Mouse (Mus musculus): Measurements from ENCODE around the gene Gsx2. TPM values are rescaled to one million over a fixed set of nuclear protein-coding genes. Genes with fewer than 3 reads are reported as not detected.

Gsx2 gene
- total and polyA plus RNA-seq, 2 experiments = not detected

DNA sequence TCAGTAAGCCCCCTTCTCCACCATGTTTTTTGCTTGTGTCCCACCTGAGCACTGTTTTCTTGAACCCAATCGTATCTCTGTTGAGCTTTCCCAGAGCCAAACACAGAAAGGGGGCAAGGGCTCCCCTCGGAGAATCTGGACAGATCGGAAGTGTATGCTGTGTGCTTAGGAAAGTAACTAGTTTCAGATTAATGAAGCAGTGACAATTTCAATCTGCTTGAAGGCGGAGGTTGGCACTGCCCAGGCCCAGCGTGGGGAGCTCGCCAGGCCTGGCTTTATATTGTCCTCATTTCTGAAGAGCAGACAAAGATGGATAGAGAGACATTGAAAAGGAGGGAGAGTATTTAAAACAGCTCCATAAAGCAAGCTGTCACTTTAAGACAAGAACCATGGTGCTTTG lies 7.0 kb downstream of the Gsx2 start:
- Histone ChIP-seq H3K4me3 (ENCODE audit: insufficient read depth, low read depth, low read length) (no peak overlapping the region), H3K27ac (replicated peaks; ENCODE audit: insufficient read depth, low read depth, low read length) (no peak overlapping the region), H3K36me3 (ENCODE audit: control insufficient read depth, insufficient read depth, low read length) (no peaks in the 10 kb centered on the region), H3K27me3 (ENCODE audit: control insufficient read depth, insufficient read depth, low read length) (peaks cover 25% of the 10 kb centered on the region), H3K79me2 (ENCODE audit: control insufficient read depth, insufficient read depth, low read length) (no peaks in the 10 kb centered on the region), H3K9ac (ENCODE audit: low read depth, low read length) (no peak overlapping the region), H3K4me1 (ENCODE audit: control insufficient read depth, insufficient read depth, low read length) (no peaks in the 10 kb centered on the region)
- TF ChIP-seq POLR2A (IDR thresholded peaks at IDR 0.05; ENCODE audit: extremely low read depth, insufficient read depth, low read length) (no peak), CTCF (IDR thresholded peaks at IDR 0.05; ENCODE audit: low read depth, low read length) (no peak)
- WGBS = 25% methylated on average over 6 of the region's 6 CpGs
- no peak for DNase-seq (ENCODE audit: extremely low read depth, low read depth, low spot score)

DNA sequence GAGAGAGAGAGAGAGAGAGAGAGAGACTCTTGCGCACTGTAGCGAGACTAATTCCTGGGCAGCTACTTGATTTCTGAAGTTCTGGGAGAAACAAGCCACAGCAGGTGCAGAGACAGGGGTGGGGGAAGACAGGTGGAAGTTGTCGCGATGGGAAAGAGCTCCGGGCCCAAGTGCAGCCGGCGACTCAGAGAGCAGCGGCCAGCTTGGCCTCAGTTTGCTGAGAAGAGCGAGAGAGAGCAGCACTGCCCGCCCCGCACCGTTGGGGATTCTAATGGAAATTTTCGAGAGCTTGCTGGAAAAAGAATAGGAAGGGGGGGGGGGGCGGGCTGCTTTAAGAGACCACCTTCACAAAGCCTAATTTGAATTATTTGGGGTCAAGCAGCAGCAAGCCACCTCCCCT lies 7.7 kb downstream of the Gsx2 start:
- no peaks in the 10 kb centered on the region for H3K4me1 ChIP-seq (ENCODE audit: control insufficient read depth, insufficient read depth, low read length)
- H3K27me3 ChIP-seq (ENCODE audit: control insufficient read depth, insufficient read depth, low read length) = peaks cover 25% of the 10 kb centered on the region

DNA sequence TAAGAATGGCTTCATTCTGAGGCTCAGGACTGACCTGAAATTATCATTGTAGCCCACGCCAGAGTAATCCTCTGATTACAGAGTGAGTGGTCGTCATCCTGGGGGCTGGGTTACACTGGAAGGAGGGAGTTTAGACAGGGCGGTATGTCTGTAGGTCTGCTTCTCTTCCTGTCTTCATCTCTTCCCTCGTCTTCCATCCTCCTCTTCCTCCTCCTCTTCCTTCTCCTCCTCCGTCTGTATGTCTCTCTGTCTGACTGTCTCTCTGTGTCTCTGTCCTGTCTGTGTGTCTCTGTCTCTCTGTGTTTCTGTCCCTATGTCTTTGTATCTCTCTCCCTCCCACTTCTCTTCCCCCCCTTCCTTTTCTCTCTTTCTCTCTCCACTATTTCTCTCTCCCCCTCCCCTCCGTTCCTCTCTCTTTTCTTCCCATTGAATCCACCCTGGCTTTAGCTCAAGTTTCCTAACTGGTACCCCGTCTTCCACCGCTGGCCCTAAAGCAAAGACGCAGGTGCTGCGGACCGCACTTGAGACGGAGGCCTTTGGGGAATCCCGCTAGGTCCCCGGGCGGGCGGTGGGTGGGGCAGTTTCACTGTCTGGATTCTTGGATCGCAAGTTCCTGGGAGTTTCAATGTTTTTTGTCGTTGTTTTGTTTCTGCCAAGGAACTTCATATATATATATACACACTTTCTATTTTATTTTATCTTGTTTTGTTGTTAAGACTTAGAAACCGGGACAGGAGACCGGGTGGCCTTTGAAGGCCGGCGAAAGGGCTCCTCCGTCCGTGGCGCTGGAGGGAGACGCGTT lies 8.4 kb downstream of the Gsx2 start:
- Histone ChIP-seq H3K36me3 (ENCODE audit: control insufficient read depth, insufficient read depth, low read length) (no peaks in the 10 kb centered on the region), H3K27ac (replicated peaks; ENCODE audit: insufficient read depth, low read depth, low read length) (no peak overlapping the region), H3K4me3 (ENCODE audit: insufficient read depth, low read depth, low read length) (no peak overlapping the region), H3K79me2 (ENCODE audit: control insufficient read depth, insufficient read depth, low read length) (no peaks in the 10 kb centered on the region), H3K9ac (ENCODE audit: low read depth, low read length) (no peak overlapping the region), H3K27me3 (ENCODE audit: control insufficient read depth, insufficient read depth, low read length) (peaks cover 25% of the 10 kb centered on the region), H3K4me1 (ENCODE audit: control insufficient read depth, insufficient read depth, low read length) (no peaks in the 10 kb centered on the region)
- WGBS = 6% methylated on average over 27 of the region's 27 CpGs
- no peak for DNase-seq (ENCODE audit: extremely low read depth, low read depth, low spot score)
- TF ChIP-seq CTCF (IDR thresholded peaks at IDR 0.05; ENCODE audit: low read depth, low read length) = no peak
- TF ChIP-seq POLR2A (IDR thresholded peaks at IDR 0.05; ENCODE audit: extremely low read depth, insufficient read depth, low read length) = no peak

More for the DNA sequence above, 7.7 kb downstream of the Gsx2 start:
- H3K27ac ChIP-seq (replicated peaks; ENCODE audit: insufficient read depth, low read depth, low read length) = no peak overlapping the region
- TF ChIP-seq CTCF (IDR thresholded peaks at IDR 0.05; ENCODE audit: low read depth, low read length) (no peak), POLR2A (IDR thresholded peaks at IDR 0.05; ENCODE audit: extremely low read depth, insufficient read depth, low read length) (no peak)
- DNase-seq (ENCODE audit: extremely low read depth, low read depth, low spot score) = no peak
- no peaks in the 10 kb centered on the region for H3K36me3 ChIP-seq (ENCODE audit: control insufficient read depth, insufficient read depth, low read length)
- 7% methylated on average over 13 of the region's 14 CpGs for WGBS
- H3K9ac ChIP-seq (ENCODE audit: low read depth, low read length) = no peak overlapping the region
- no peak overlapping the region for H3K4me3 ChIP-seq (ENCODE audit: insufficient read depth, low read depth, low read length)
- H3K79me2 ChIP-seq (ENCODE audit: control insufficient read depth, insufficient read depth, low read length) = no peaks in the 10 kb centered on the region

DNA sequence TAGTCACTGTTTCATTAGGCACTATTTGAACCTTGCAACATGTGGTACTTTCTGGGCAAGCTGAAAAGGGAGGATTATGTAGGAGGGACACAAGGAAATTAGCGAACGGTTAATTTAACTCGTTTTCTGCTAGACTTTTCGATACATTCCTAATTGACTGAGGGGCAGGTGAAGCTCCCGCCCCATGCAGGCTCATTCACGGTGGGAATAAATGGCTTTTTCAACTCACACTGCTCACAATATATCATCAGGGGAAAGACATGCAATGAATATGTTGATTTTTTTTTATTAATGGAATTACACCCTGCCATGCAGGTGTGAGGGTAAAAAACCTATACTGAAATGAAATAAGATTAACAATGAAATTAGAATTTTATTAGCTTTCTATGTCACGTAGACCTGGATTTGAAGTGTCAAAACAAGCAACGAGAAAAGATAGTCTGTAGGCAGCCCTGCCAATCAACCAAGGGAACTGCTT lies 9.0 kb downstream of the Gsx2 start:
- WGBS = 6% methylated on average over 8 of the region's 8 CpGs
- peaks cover 24% of the 10 kb centered on the region for H3K27me3 ChIP-seq (ENCODE audit: control insufficient read depth, insufficient read depth, low read length)

DNA sequence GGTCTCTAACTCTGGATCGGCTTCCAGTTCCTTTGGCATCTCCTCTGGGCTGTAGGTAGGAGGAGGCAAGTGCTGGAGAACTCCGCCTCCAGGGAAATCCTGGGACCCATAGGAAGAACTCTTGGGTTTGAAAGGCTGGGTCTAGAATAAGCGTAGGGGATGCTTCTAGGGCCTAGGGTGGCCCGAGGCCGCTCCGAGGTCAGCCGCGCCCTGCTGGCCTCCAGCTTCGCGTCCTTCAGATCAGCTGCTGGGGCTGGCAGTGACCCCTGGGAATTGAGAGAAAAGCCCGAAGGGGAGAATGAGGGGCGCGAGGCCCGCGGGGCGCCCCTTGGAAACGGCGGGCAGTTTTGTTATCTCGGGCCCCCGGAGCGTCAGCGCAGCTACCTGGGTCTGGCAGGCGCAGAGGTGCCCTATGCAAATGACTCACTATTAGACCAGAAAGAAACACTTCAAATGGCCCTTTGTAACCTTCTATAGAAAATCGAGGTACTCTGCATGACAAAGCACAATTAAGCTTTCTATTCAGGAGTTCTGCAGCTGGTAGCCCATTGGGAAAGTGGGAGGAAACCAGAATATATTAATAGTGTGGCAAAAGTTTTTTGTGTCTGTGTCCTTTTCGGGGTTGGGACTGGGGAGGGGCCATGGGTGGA lies 9.6 kb downstream of the Gsx2 start:
- Histone ChIP-seq H3K4me1 (ENCODE audit: control insufficient read depth, insufficient read depth, low read length) (no peaks in the 10 kb centered on the region), H3K36me3 (ENCODE audit: control insufficient read depth, insufficient read depth, low read length) (no peaks in the 10 kb centered on the region), H3K79me2 (ENCODE audit: control insufficient read depth, insufficient read depth, low read length) (no peaks in the 10 kb centered on the region), H3K27me3 (ENCODE audit: control insufficient read depth, insufficient read depth, low read length) (peaks cover 22% of the 10 kb centered on the region), H3K27ac (replicated peaks; ENCODE audit: insufficient read depth, low read depth, low read length) (no peak overlapping the region), H3K9ac (ENCODE audit: low read depth, low read length) (no peak overlapping the region), H3K4me3 (ENCODE audit: insufficient read depth, low read depth, low read length) (no peak overlapping the region)
- TF ChIP-seq CTCF (IDR thresholded peaks at IDR 0.05; ENCODE audit: low read depth, low read length) (no peak), POLR2A (IDR thresholded peaks at IDR 0.05; ENCODE audit: extremely low read depth, insufficient read depth, low read length) (no peak)
- no peak for DNase-seq (ENCODE audit: extremely low read depth, low read depth, low spot score)
- WGBS = 9% methylated on average over 25 of the region's 25 CpGs

More for the DNA sequence above, 9.0 kb downstream of the Gsx2 start:
- Histone ChIP-seq H3K4me1 (ENCODE audit: control insufficient read depth, insufficient read depth, low read length) (no peaks in the 10 kb centered on the region), H3K79me2 (ENCODE audit: control insufficient read depth, insufficient read depth, low read length) (no peaks in the 10 kb centered on the region), H3K27ac (replicated peaks; ENCODE audit: insufficient read depth, low read depth, low read length) (no peak overlapping the region), H3K36me3 (ENCODE audit: control insufficient read depth, insufficient read depth, low read length) (no peaks in the 10 kb centered on the region), H3K4me3 (ENCODE audit: insufficient read depth, low read depth, low read length) (no peak overlapping the region), H3K9ac (ENCODE audit: low read depth, low read length) (no peak overlapping the region)
- DNase-seq (ENCODE audit: extremely low read depth, low read depth, low spot score) = no peak
- TF ChIP-seq POLR2A (IDR thresholded peaks at IDR 0.05; ENCODE audit: extremely low read depth, insufficient read depth, low read length) (no peak), CTCF (IDR thresholded peaks at IDR 0.05; ENCODE audit: low read depth, low read length) (no peak)

DNA sequence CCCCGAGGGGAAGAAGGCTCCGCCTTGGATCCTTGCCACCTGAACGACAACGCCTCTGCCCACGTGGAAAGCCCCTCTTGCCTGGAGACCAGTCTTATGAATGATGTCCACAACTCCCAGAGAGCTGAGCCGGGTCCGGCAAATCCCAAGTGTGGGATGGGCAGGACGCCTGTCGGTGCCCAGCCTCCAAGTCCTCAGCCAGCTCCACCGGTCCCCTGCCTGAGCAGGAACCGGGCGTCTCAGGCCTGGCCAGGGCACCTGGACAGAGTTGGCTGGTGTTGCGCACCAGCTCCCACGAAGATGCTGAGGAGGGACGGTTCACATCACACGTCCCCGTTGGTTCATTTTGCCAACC lies 10.1 kb downstream of the Gsx2 start:
- Histone ChIP-seq H3K79me2 (ENCODE audit: control insufficient read depth, insufficient read depth, low read length) (no peaks in the 10 kb centered on the region), H3K9ac (ENCODE audit: low read depth, low read length) (no peak overlapping the region), H3K4me3 (ENCODE audit: insufficient read depth, low read depth, low read length) (no peak overlapping the region), H3K27me3 (ENCODE audit: control insufficient read depth, insufficient read depth, low read length) (peaks cover 22% of the 10 kb centered on the region), H3K4me1 (ENCODE audit: control insufficient read depth, insufficient read depth, low read length) (no peaks in the 10 kb centered on the region), H3K36me3 (ENCODE audit: control insufficient read depth, insufficient read depth, low read length) (no peaks in the 10 kb centered on the region), H3K27ac (replicated peaks; ENCODE audit: insufficient read depth, low read depth, low read length) (no peak overlapping the region)
- TF ChIP-seq CTCF (IDR thresholded peaks at IDR 0.05; ENCODE audit: low read depth, low read length) = no peak
- no peak for TF ChIP-seq POLR2A (IDR thresholded peaks at IDR 0.05; ENCODE audit: extremely low read depth, insufficient read depth, low read length)
- WGBS = 11% methylated on average over 17 of the region's 17 CpGs
- no peak for DNase-seq (ENCODE audit: extremely low read depth, low read depth, low spot score)

Data from liver, adult 2 months (tissue).